ENCODE assay signal across 8 mouse cellular contexts in the genomic region with DNA sequence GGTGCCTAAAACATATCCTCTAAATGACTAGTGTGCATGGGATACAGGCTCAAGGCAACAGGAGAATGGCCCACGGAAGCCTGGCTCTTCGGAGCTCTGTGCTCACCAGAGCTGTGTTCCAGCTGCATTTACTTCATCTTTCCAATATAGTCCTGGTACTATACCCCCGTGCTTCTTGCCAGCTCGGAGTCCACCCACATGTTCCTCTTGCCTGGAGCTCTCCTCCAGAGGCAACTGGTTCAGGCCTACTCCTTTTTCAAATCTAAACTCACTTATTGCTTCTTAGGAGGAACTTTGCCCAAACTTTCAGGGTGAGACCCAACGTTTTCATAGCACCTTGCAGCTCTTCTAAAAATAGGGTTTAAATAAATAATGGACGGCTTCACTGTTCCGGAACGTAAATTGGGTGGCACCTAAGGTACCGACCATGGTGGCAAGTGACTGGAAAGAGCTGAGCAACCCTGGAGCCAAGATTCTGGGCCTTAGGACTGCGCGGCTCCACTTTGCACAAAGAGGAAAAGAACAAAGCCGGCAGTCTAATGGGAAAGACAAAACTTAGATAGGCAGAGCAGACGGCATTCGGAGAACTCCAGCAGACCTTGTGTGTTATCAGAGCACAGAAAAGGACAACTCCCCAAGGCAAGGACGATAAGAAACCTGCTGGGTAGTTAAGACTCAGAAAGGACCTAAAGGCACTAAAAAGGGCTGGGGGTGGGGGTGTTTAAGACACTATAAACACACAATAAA.
DNase-seq lines count a peak whose midpoint lies in the region; ATAC-seq and TF ChIP-seq lines count a peak whose summit lies in the region.
"Had no signal": no experiment of that assay in that cellular context is flagged by ENCODE, and none has a peak within 500 bp of the region (broad histone marks: within the 10 kb centered on the region; RNA-seq: fewer than 3 reads in every experiment).

No protein-coding gene starts in this region.

- WGBS in hindbrain, embryonic 10.5 days, result 75% methylated on average over 15 of the region's 15 CpGs
- WGBS in hindbrain, embryonic 11.5 days, result 82% methylated on average over 15 of the region's 15 CpGs
- 34% methylated on average over 15 of the region's 15 CpGs for WGBS in liver, embryonic 12.5 days (ENCODE audit: insufficient replicate concordance)

- H3K9me3 ChIP-seq in hindbrain, embryonic 10.5 days, result no peaks in the 10 kb centered on the region
- H3K9me3 ChIP-seq in hindbrain, embryonic 11.5 days (ENCODE audit: control insufficient read depth, low read length), result no peaks in the 10 kb centered on the region
- H3K9me3 ChIP-seq in G1E (replicated peaks), result peaks cover 8% of the 10 kb centered on the region
- H3K9me3 ChIP-seq in liver, embryonic 12.5 days (replicated peaks), result no peaks in the 10 kb centered on the region
- H3K9me3 ChIP-seq: hindbrain, embryonic 15.5 days had no signal

- ATAC-seq in hindbrain, embryonic 11.5 days (ENCODE audit: low FRiP score), result no peak
- ATAC-seq in G1E (ENCODE audit: extremely low read depth, insufficient number of reproducible peaks, low FRiP score, poor library complexity, severe bottlenecking), result peak; percentile 95
- peak; percentile 95 for ATAC-seq in liver, embryonic 12.5 days

- no peaks in the 10 kb centered on the region for H3K36me3 ChIP-seq in hindbrain, embryonic 10.5 days
- H3K36me3 ChIP-seq in hindbrain, embryonic 11.5 days (ENCODE audit: control insufficient read depth, insufficient read depth, low read length), result no peaks in the 10 kb centered on the region
- H3K36me3 ChIP-seq in G1E (replicated peaks), result no peaks in the 10 kb centered on the region
- H3K36me3 ChIP-seq in liver, embryonic 12.5 days, result no peaks in the 10 kb centered on the region
- H3K36me3 ChIP-seq: hindbrain, embryonic 15.5 days had no signal

- H3K4me2 ChIP-seq in hindbrain, embryonic 11.5 days (replicated peaks; ENCODE audit: low read depth, low read length), result no peak overlapping the region
- H3K4me2 ChIP-seq in liver, embryonic 12.5 days, result peak overlapping the region; percentile 65

- TF ChIP-seq CTCF in G1E (IDR thresholded peaks at IDR 0.05; ENCODE audit: low read depth, low read length), result no peak

- no peak for DNase-seq in hindbrain, embryonic 10.5 days (ENCODE audit: low spot score)
- DNase-seq in hindbrain, embryonic 11.5 days (ENCODE audit: low spot score), result no peak
- DNase-seq in G1E (ENCODE audit: low spot score) (peak; percentile 77), MEL-GATA-1-ER (ENCODE audit: extremely low read depth, low read depth) (peak; percentile 70)
- no peak for DNase-seq in adrenal gland, postnatal 36 days
- no peak for DNase-seq in spleen, adult 12 weeks (ENCODE audit: low spot score)

- H3K4me1 ChIP-seq in hindbrain, embryonic 10.5 days (replicated peaks), result peaks cover 4% of the 10 kb centered on the region
- no peaks in the 10 kb centered on the region for H3K4me1 ChIP-seq in hindbrain, embryonic 11.5 days (replicated peaks; ENCODE audit: control insufficient read depth, insufficient read depth, low read length)
- H3K4me1 ChIP-seq in G1E (ENCODE audit: insufficient read depth, low read depth, low read length), result peaks cover 83% of the 10 kb centered on the region
- H3K4me1 ChIP-seq in liver, embryonic 12.5 days, result peaks cover 61% of the 10 kb centered on the region

- H3K27ac ChIP-seq in hindbrain, embryonic 10.5 days, result peak overlapping the region; percentile 37
- no peak overlapping the region for H3K27ac ChIP-seq in hindbrain, embryonic 11.5 days (ENCODE audit: low read depth, low read length)
- peak overlapping the region; percentile 93 for H3K27ac ChIP-seq in liver, embryonic 12.5 days
- H3K27ac ChIP-seq: hindbrain, embryonic 15.5 days had no signal

- H3K27me3 ChIP-seq in hindbrain, embryonic 10.5 days (ENCODE audit: insufficient read depth, poor library complexity, severe bottlenecking), result no peaks in the 10 kb centered on the region
- H3K27me3 ChIP-seq in hindbrain, embryonic 11.5 days (ENCODE audit: control insufficient read depth, insufficient read depth, low read length), result no peaks in the 10 kb centered on the region
- no peaks in the 10 kb centered on the region for H3K27me3 ChIP-seq in G1E (ENCODE audit: insufficient read depth, low read length)
- no peaks in the 10 kb centered on the region for H3K27me3 ChIP-seq in liver, embryonic 12.5 days (replicated peaks)
- H3K27me3 ChIP-seq: hindbrain, embryonic 15.5 days had no signal

- H3K9ac ChIP-seq in hindbrain, embryonic 11.5 days (ENCODE audit: low read depth, low read length), result no peak overlapping the region
- H3K9ac ChIP-seq in liver, embryonic 12.5 days, result peak overlapping the region; percentile 64
- H3K9ac ChIP-seq: hindbrain, embryonic 15.5 days had no signal

- H3K4me3 ChIP-seq in hindbrain, embryonic 10.5 days, result no peak overlapping the region
- H3K4me3 ChIP-seq in hindbrain, embryonic 11.5 days (ENCODE audit: low read depth, low read length), result no peak overlapping the region
- H3K4me3 ChIP-seq in G1E (ENCODE audit: low read depth, low read length), result peak overlapping the region; percentile 37; the same call in 1 of the 2 replicates
- H3K4me3 ChIP-seq in liver, embryonic 12.5 days, result peak overlapping the region; percentile 22
- H3K4me3 ChIP-seq: hindbrain, embryonic 15.5 days had no signal

Comparison
In these comparisons a context has a peak if more than half of its experiments do, and no peak if none do; other contexts are left out.
1. DNase-seq: peak in G1E (single experiment) and MEL-GATA-1-ER (single experiment); none in hindbrain, embryonic 10.5 days (single experiment), hindbrain, embryonic 11.5 days (single experiment), adrenal gland, postnatal 36 days (0 of 2) and spleen, adult 12 weeks (single experiment).
2. H3K4me3 ChIP-seq: peak in G1E (single experiment) and liver, embryonic 12.5 days (single experiment); none in hindbrain, embryonic 10.5 days (single experiment) and hindbrain, embryonic 11.5 days (single experiment).